Mouse (Mus musculus) CH12.LX (cell line): Measurements from ENCODE around the gene Morn5.

Source experiments
- CHD2 ChIP-seq: IDR thresholded peaks from 2 replicates; pipeline ENCODE4 v1.6.1; 2011; ENCODE audit warnings: low read length, improper control_type of control experiment
- CTCF ChIP-seq, 2 experiments: IDR thresholded peaks in 1 of 2; conservative IDR thresholded peaks in 1 of 2; 2 replicates each; pipeline ENCODE4 v1.5.1; 2011 to 2012; ENCODE audit warnings: low read depth in 2 of 2, low read length in 2 of 2, improper control_type of control experiment in 1 of 2, inconsistent platforms in 1 of 2, mild to moderate bottlenecking in 1 of 2, moderate library complexity in 1 of 2
- EP300 ChIP-seq: IDR thresholded peaks from 2 replicates; pipeline ENCODE4 v1.6.1; 2011; ENCODE audit warnings: low read length, improper control_type of control experiment
- MAFK ChIP-seq: IDR thresholded peaks from 2 replicates; pipeline ENCODE4 v1.6.1; 2011; ENCODE audit warnings: low read length, improper control_type of control experiment; ENCODE audit not compliant: insufficient replicate concordance
- MEF2A ChIP-seq: IDR thresholded peaks from 2 replicates; pipeline ENCODE4 v1.6.1; 2014; ENCODE audit warnings: low read depth, mild to moderate bottlenecking, inconsistent platforms, low read length, improper control_type of control experiment, borderline replicate concordance
- POLR2A ChIP-seq: IDR thresholded peaks from 2 replicates; pipeline ENCODE4 v1.6.1; 2011; ENCODE audit warnings: low read depth, mild to moderate bottlenecking, improper control_type of control experiment, low read length
- RAD21 ChIP-seq: IDR thresholded peaks from 2 replicates; pipeline ENCODE4 v1.6.1; 2011; ENCODE audit warnings: low read depth, mild to moderate bottlenecking, low read length, improper control_type of control experiment, moderate library complexity
- SIN3A ChIP-seq: IDR thresholded peaks from 2 replicates; pipeline ENCODE4 v1.6.1; 2012; ENCODE audit warnings: low read length, improper control_type of control experiment, inconsistent platforms
- SMC3 ChIP-seq: IDR thresholded peaks from 2 replicates; pipeline ENCODE4 v1.6.1; 2011; ENCODE audit warnings: low read depth, low read length, improper control_type of control experiment
- TCF12 ChIP-seq: IDR thresholded peaks from 2 replicates; pipeline ENCODE4 v1.6.1; 2014; ENCODE audit warnings: low read depth, mild to moderate bottlenecking, inconsistent platforms, low read length, improper control_type of control experiment
- USF1 ChIP-seq: IDR thresholded peaks from 2 replicates; pipeline ENCODE4 v1.6.1; 2014; ENCODE audit warnings: low read depth, mild to moderate bottlenecking, inconsistent platforms, low read length, improper control_type of control experiment
- ZC3H11A ChIP-seq: IDR thresholded peaks from 2 replicates; pipeline ENCODE4 v1.6.1; 2012; ENCODE audit warnings: low read depth, mild to moderate bottlenecking, inconsistent platforms, low read length, improper control_type of control experiment

- TF ChIP-seq CTCF (conservative IDR thresholded peaks at IDR 0.05 in 1 of 2, IDR thresholded peaks at IDR 0.05 in 1 of 2; ENCODE audit: low read depth in 2 of 2, low read length in 2 of 2) (no peak), MEF2A (no peak), SMC3 (no peak), CHD2 (no peak), SIN3A (no peak), USF1 (no peak), POLR2A (no peak), EP300 (no peak), MAFK (no peak), RAD21 (no peak), ZC3H11A (no peak), TCF12 (no peak)
Measured at GRCm38 (mm10) chr2:36033966-36034365, 15.3 kb upstream of the Morn5 start.
